Mouse (Mus musculus): ENCODE results near the gene 1190005I06Rik. TPM values are rescaled to one million over a fixed set of nuclear protein-coding genes. Genes with fewer than 3 reads are reported as not detected.

The 1190005I06Rik gene
- polyA plus RNA-seq, 1 experiment from 2014 or later = 2.0 TPM

- H3K9ac ChIP-seq (replicated peaks; ENCODE audit: low read depth) = no peak overlapping the region
- H3K9me3 ChIP-seq (ENCODE audit: low read length) = no peaks in the 10 kb centered on the region
- 90% methylated on average over 5 of the region's 5 CpGs for WGBS
- no peak overlapping the region for H3K27ac ChIP-seq (ENCODE audit: low read length)
- TF ChIP-seq CTCF (IDR thresholded peaks at IDR 0.05) (no peak), EP300 (IDR thresholded peaks at IDR 0.05) (no peak)
- H3K36me3 ChIP-seq (ENCODE audit: insufficient read depth, low read length) = 0 out of 2 replicates have a peak, but pooled peaks cover 4% of the 10 kb centered on the region
- no peak overlapping the region for H3K4me2 ChIP-seq (replicated peaks; ENCODE audit: low read depth, low read length)
- no peaks in the 10 kb centered on the region for H3K27me3 ChIP-seq (replicated peaks; ENCODE audit: insufficient read depth, low read length)
- DNase-seq (ENCODE audit: low spot score) (no peak), ATAC-seq (no peak)
- no peak overlapping the region for H3K4me3 ChIP-seq (ENCODE audit: low read depth, low read length)
- peaks cover 20% of the 10 kb centered on the region for H3K4me1 ChIP-seq (ENCODE audit: insufficient read depth, low read depth, low read length)
Measured at GRCm38 (mm10) chr8:120560535-120560934, 86.9 kb downstream of the 1190005I06Rik start.

GRCm38 (mm10) chr8:120559654-120560053 is 87.8 kb downstream of the 1190005I06Rik start:
- Histone ChIP-seq H3K36me3 (ENCODE audit: insufficient read depth, low read length) (0 out of 2 replicates have a peak, but pooled peaks cover 4% of the 10 kb centered on the region), H3K4me2 (replicated peaks; ENCODE audit: low read depth, low read length) (no peak overlapping the region), H3K27me3 (replicated peaks; ENCODE audit: insufficient read depth, low read length) (no peaks in the 10 kb centered on the region), H3K9me3 (ENCODE audit: low read length) (no peaks in the 10 kb centered on the region), H3K9ac (replicated peaks; ENCODE audit: low read depth) (no peak overlapping the region), H3K4me3 (ENCODE audit: low read depth, low read length) (no peak overlapping the region), H3K4me1 (ENCODE audit: insufficient read depth, low read depth, low read length) (peaks cover 20% of the 10 kb centered on the region), H3K27ac (ENCODE audit: low read length) (no peak overlapping the region)
- TF ChIP-seq CTCF (IDR thresholded peaks at IDR 0.05) (no peak), EP300 (IDR thresholded peaks at IDR 0.05) (no peak)
- 80% methylated on average over 11 of the region's 11 CpGs for WGBS
- ATAC-seq (no peak), DNase-seq (ENCODE audit: low spot score) (no peak)

Other genes starting within 250 kb of the 1190005I06Rik start
- gene Gins2, start 58.3 kb downstream of the 1190005I06Rik start, polyA plus RNA-seq (2015; fragmentation: Nextera tagmentation; extraction: Ambion mirVana) = 10.9 and 13.4 TPM in 2 replicates
- 1.00 and 1.3 TPM in 2 replicates for gene Gm27021, start 20.4 kb upstream of the 1190005I06Rik start, polyA plus RNA-seq (2015; fragmentation: Nextera tagmentation; extraction: Ambion mirVana)
- gene Cox4i1, start 20.6 kb upstream of the 1190005I06Rik start, polyA plus RNA-seq (2015; fragmentation: Nextera tagmentation; extraction: Ambion mirVana) = 1,092 and 1,166 TPM in 2 replicates
- 131 and 137 TPM in 2 replicates for gene Emc8, start 20.9 kb upstream of the 1190005I06Rik start, polyA plus RNA-seq (2015; fragmentation: Nextera tagmentation; extraction: Ambion mirVana)
- 36.0 and 36.4 TPM in 2 replicates for gene Irf8, start 88.7 kb upstream of the 1190005I06Rik start, polyA plus RNA-seq (2015; fragmentation: Nextera tagmentation; extraction: Ambion mirVana)